Comparison of ENCODE assay signal across 8 mouse cellular contexts in the genomic region with DNA sequence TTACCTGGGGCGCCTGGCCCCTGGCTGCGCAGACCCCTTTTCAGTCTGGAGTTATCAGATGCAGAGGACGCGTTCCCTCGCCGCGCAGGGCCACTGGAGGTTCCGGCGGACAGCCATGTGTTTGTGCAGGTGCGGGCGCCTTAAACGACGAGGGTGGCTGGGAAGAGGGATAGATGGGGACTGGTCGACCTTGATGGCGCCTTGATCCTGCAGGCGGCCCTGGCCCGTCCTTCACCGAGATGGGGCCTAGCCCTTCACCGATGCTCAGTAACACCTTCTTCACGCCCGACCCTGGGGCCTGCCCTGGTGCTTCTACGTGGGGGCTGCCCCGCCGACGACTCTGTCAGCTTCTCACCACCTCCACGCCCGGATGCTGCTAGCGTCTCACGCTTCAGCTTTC. TPM values are rescaled to one million over a fixed set of nuclear protein-coding genes. Genes with fewer than 3 reads are reported as not detected.
DNase-seq lines count a peak whose midpoint lies in the region; ATAC-seq and TF ChIP-seq lines count a peak whose summit lies in the region.

No protein-coding gene starts in this region.

- H3K36me3 ChIP-seq in forebrain, embryonic 13.5 days (ENCODE audit: poor library complexity, severe bottlenecking): peaks cover 57% of the 10 kb centered on the region
- peaks cover 31% of the 10 kb centered on the region for H3K36me3 ChIP-seq in forebrain, embryonic 16.5 days (ENCODE audit: control insufficient read depth, insufficient read depth)
- peaks cover 46% of the 10 kb centered on the region for H3K36me3 ChIP-seq in stomach, embryonic 14.5 days (ENCODE audit: control insufficient read depth, insufficient read depth, low read length)
- H3K36me3 ChIP-seq in stomach, postnatal 0 days (ENCODE audit: control insufficient read depth, insufficient read depth, low read length): peaks cover 19% of the 10 kb centered on the region

- H3K4me3 ChIP-seq in forebrain, embryonic 13.5 days: no peak overlapping the region
- no peak overlapping the region for H3K4me3 ChIP-seq in forebrain, embryonic 16.5 days (replicated peaks; ENCODE audit: low read length)
- no peak overlapping the region for H3K4me3 ChIP-seq in stomach, embryonic 14.5 days (ENCODE audit: low read depth, low read length)
- H3K4me3 ChIP-seq in stomach, postnatal 0 days (ENCODE audit: low read depth, low read length): no peak overlapping the region
- H3K4me3 ChIP-seq in cerebellum, adult 2 months (replicated peaks; ENCODE audit: insufficient read depth, low read depth, low read length): no peak overlapping the region

- H3K4me1 ChIP-seq in forebrain, embryonic 13.5 days: peaks cover 26% of the 10 kb centered on the region
- peaks cover 12% of the 10 kb centered on the region for H3K4me1 ChIP-seq in forebrain, embryonic 16.5 days (replicated peaks; ENCODE audit: control insufficient read depth, insufficient read depth, low read length)
- H3K4me1 ChIP-seq in stomach, embryonic 14.5 days (ENCODE audit: control insufficient read depth, insufficient read depth, low read length): peaks cover 15% of the 10 kb centered on the region; the same call in 1 of the 2 replicates
- H3K4me1 ChIP-seq in stomach, postnatal 0 days (replicated peaks; ENCODE audit: control insufficient read depth, insufficient read depth): peaks cover 3% of the 10 kb centered on the region; the same call in 1 of the 2 replicates
- H3K4me1 ChIP-seq in cerebellum, adult 2 months (ENCODE audit: control insufficient read depth, insufficient read depth, low read length): peaks cover 10% of the 10 kb centered on the region

- H3K4me2 ChIP-seq in forebrain, embryonic 13.5 days: no peak overlapping the region
- H3K4me2 ChIP-seq in forebrain, embryonic 16.5 days (ENCODE audit: low read length): no peak overlapping the region
- 0 out of 2 replicates have a peak overlapping the region, but pooled peaks have one; percentile 7 for H3K4me2 ChIP-seq in stomach, embryonic 14.5 days (replicated peaks; ENCODE audit: low read depth, low read length)
- H3K4me2 ChIP-seq in stomach, postnatal 0 days (replicated peaks; ENCODE audit: low read depth): no peak overlapping the region

- H3K9me3 ChIP-seq in forebrain, embryonic 13.5 days (replicated peaks): no peaks in the 10 kb centered on the region
- no peaks in the 10 kb centered on the region for H3K9me3 ChIP-seq in forebrain, embryonic 16.5 days (ENCODE audit: control insufficient read depth, low read length)
- no peaks in the 10 kb centered on the region for H3K9me3 ChIP-seq in stomach, embryonic 14.5 days (ENCODE audit: control insufficient read depth, low read depth, low read length)
- no peaks in the 10 kb centered on the region for H3K9me3 ChIP-seq in stomach, postnatal 0 days (ENCODE audit: control insufficient read depth, low read length)

- TF ChIP-seq EP300 in stomach, postnatal 0 days (optimal IDR thresholded peaks at IDR 0.05): no peak

- no peak for ATAC-seq in forebrain, embryonic 13.5 days
- ATAC-seq in forebrain, embryonic 16.5 days: no peak
- no peak for ATAC-seq in stomach, embryonic 14.5 days (ENCODE audit: insufficient number of reproducible peaks, insufficient read depth, low FRiP score, low read depth)
- ATAC-seq in stomach, postnatal 0 days (ENCODE audit: low FRiP score, low TSS enrichment): no peak

- peak overlapping the region; percentile 51 for H3K9ac ChIP-seq in forebrain, embryonic 13.5 days
- no peak overlapping the region for H3K9ac ChIP-seq in forebrain, embryonic 16.5 days (replicated peaks; ENCODE audit: low read depth, low read length)
- H3K9ac ChIP-seq in stomach, embryonic 14.5 days (replicated peaks; ENCODE audit: low read depth, low read length): no peak overlapping the region
- no peak overlapping the region for H3K9ac ChIP-seq in stomach, postnatal 0 days (ENCODE audit: low read length)

- no peak for DNase-seq in stomach, postnatal 0 days (ENCODE audit: low spot score)
- DNase-seq in kidney, postnatal 4 days: peak; percentile 82 to 84
- no peak for DNase-seq in spleen, postnatal 10 days (ENCODE audit: low spot score in 2 of 2)
- DNase-seq in cerebellum, adult 2 months: no peak
- no peak for DNase-seq in lung, postnatal 25 days (ENCODE audit: low spot score)

- TF ChIP-seq CTCF in stomach, postnatal 0 days (IDR thresholded peaks at IDR 0.05; ENCODE audit: low read depth): no peak
- TF ChIP-seq CTCF in cerebellum, adult 2 months (IDR thresholded peaks at IDR 0.05; ENCODE audit: borderline replicate concordance, insufficient read depth, low read depth, low read length): no peak

- no peak overlapping the region for H3K27ac ChIP-seq in forebrain, embryonic 13.5 days
- no peak overlapping the region for H3K27ac ChIP-seq in forebrain, embryonic 16.5 days (ENCODE audit: low read length)
- no peak overlapping the region; the same call in 1 of the 2 replicates for H3K27ac ChIP-seq in stomach, embryonic 14.5 days (ENCODE audit: low read length)
- no peak overlapping the region for H3K27ac ChIP-seq in stomach, postnatal 0 days (replicated peaks)
- H3K27ac ChIP-seq in cerebellum, adult 2 months (ENCODE audit: insufficient read depth, low read length): no peak overlapping the region

- WGBS in forebrain, embryonic 13.5 days: 19% methylated on average over 29 of the region's 29 CpGs
- 22% methylated on average over 29 of the region's 29 CpGs for WGBS in forebrain, embryonic 16.5 days
- WGBS in stomach, embryonic 14.5 days: 10% methylated on average over 29 of the region's 29 CpGs
- 29% methylated on average over 29 of the region's 29 CpGs for WGBS in stomach, postnatal 0 days
- 38% methylated on average over 29 of the region's 29 CpGs for WGBS in cerebellum, adult 2 months

- peaks cover 4% of the 10 kb centered on the region; the same call in 1 of the 2 replicates for H3K27me3 ChIP-seq in forebrain, embryonic 13.5 days
- H3K27me3 ChIP-seq in forebrain, embryonic 16.5 days (replicated peaks; ENCODE audit: control insufficient read depth, insufficient read depth, low read length): no peaks in the 10 kb centered on the region
- H3K27me3 ChIP-seq in stomach, embryonic 14.5 days (ENCODE audit: control insufficient read depth, insufficient read depth, low read length): no peaks in the 10 kb centered on the region
- H3K27me3 ChIP-seq in stomach, postnatal 0 days (ENCODE audit: control insufficient read depth, insufficient read depth, low read length): no peaks in the 10 kb centered on the region
- H3K27me3 ChIP-seq in cerebellum, adult 2 months (ENCODE audit: control insufficient read depth, insufficient read depth, low read length): no peaks in the 10 kb centered on the region

- TF ChIP-seq POLR2A in cerebellum, adult 2 months (IDR thresholded peaks at IDR 0.05; ENCODE audit: borderline replicate concordance, insufficient read depth, low read length): no peak

RNA-seq across cellular contexts. Expression of a gene that starts 1.2 kb away (rescaled TPM):
- polyA plus RNA-seq in forebrain, embryonic 13.5 days (2015; fragmentation: Nextera tagmentation; extraction: Ambion mirVana): 4.1 and 5.6 TPM in 2 replicates
- polyA plus RNA-seq in forebrain, embryonic 16.5 days (2015; fragmentation: Nextera tagmentation; extraction: Ambion mirVana): 2.6 and 3.3 TPM in 2 replicates
- 4.9 and 5.3 TPM in 2 replicates for polyA plus RNA-seq in stomach, embryonic 14.5 days (2014; fragmentation: Nextera tagmentation; extraction: Ambion mirVana)
- polyA plus RNA-seq in stomach, postnatal 0 days (2015; fragmentation: Nextera tagmentation; extraction: Ambion mirVana): 1.1 and 1.7 TPM in 2 replicates
- 32.6 and 39.8 TPM in 2 replicates for polyA plus RNA-seq in cerebellum, adult 2 months (2012; rRNA removed)

RNA-seq across cellular contexts. Expression of a gene that starts 3.7 kb away (rescaled TPM):
- 63.8 and 72.7 TPM in 2 replicates for polyA plus RNA-seq in forebrain, embryonic 13.5 days (2015; fragmentation: Nextera tagmentation; extraction: Ambion mirVana)
- 65.8 and 69.8 TPM in 2 replicates for polyA plus RNA-seq in forebrain, embryonic 16.5 days (2015; fragmentation: Nextera tagmentation; extraction: Ambion mirVana)
- polyA plus RNA-seq in stomach, embryonic 14.5 days (2014; fragmentation: Nextera tagmentation; extraction: Ambion mirVana): 57.1 and 61.9 TPM in 2 replicates
- polyA plus RNA-seq in stomach, postnatal 0 days (2015; fragmentation: Nextera tagmentation; extraction: Ambion mirVana): 33.8 and 35.6 TPM in 2 replicates
- polyA plus RNA-seq in cerebellum, adult 2 months (2012; rRNA removed): 43.8 and 47.0 TPM in 2 replicates

RNA-seq across cellular contexts. Expression of a gene that starts 9.9 kb away (rescaled TPM):
- polyA plus RNA-seq in forebrain, embryonic 13.5 days (2015; fragmentation: Nextera tagmentation; extraction: Ambion mirVana): 272 and 274 TPM in 2 replicates
- polyA plus RNA-seq in forebrain, embryonic 16.5 days (2015; fragmentation: Nextera tagmentation; extraction: Ambion mirVana): 417 and 424 TPM in 2 replicates
- 82.9 and 87.4 TPM in 2 replicates for polyA plus RNA-seq in stomach, embryonic 14.5 days (2014; fragmentation: Nextera tagmentation; extraction: Ambion mirVana)
- polyA plus RNA-seq in stomach, postnatal 0 days (2015; fragmentation: Nextera tagmentation; extraction: Ambion mirVana): 43.9 and 53.1 TPM in 2 replicates
- 21.8 and 24.1 TPM in 2 replicates for polyA plus RNA-seq in cerebellum, adult 2 months (2012; rRNA removed)

RNA-seq across cellular contexts. Expression of a gene that starts 10.5 kb away (rescaled TPM):
- polyA plus RNA-seq in forebrain, embryonic 13.5 days (2015; fragmentation: Nextera tagmentation; extraction: Ambion mirVana): 0.93 and 1.1 TPM in 2 replicates
- polyA plus RNA-seq in forebrain, embryonic 16.5 days (2015; fragmentation: Nextera tagmentation; extraction: Ambion mirVana): 0.98 and 1.3 TPM in 2 replicates
- 2.4 and 2.7 TPM in 2 replicates for polyA plus RNA-seq in stomach, embryonic 14.5 days (2014; fragmentation: Nextera tagmentation; extraction: Ambion mirVana)
- 0.42 and 0.56 TPM in 2 replicates for polyA plus RNA-seq in stomach, postnatal 0 days (2015; fragmentation: Nextera tagmentation; extraction: Ambion mirVana)
- polyA plus RNA-seq in cerebellum, adult 2 months (2012; rRNA removed): 8.6 and 9.4 TPM in 2 replicates

RNA-seq across cellular contexts. Expression of a gene that starts 10.7 kb away (rescaled TPM):
- 24.6 and 28.6 TPM in 2 replicates for polyA plus RNA-seq in forebrain, embryonic 13.5 days (2015; fragmentation: Nextera tagmentation; extraction: Ambion mirVana)
- 24.3 and 28.9 TPM in 2 replicates for polyA plus RNA-seq in forebrain, embryonic 16.5 days (2015; fragmentation: Nextera tagmentation; extraction: Ambion mirVana)
- polyA plus RNA-seq in stomach, embryonic 14.5 days (2014; fragmentation: Nextera tagmentation; extraction: Ambion mirVana): 22.0 and 26.0 TPM in 2 replicates
- polyA plus RNA-seq in stomach, postnatal 0 days (2015; fragmentation: Nextera tagmentation; extraction: Ambion mirVana): 15.7 and 19.8 TPM in 2 replicates
- polyA plus RNA-seq in cerebellum, adult 2 months (2012; rRNA removed): 85.2 and 86.7 TPM in 2 replicates

Comparison
In these comparisons a context has a peak if more than half of its experiments do, and no peak if none do; other contexts are left out.
1. DNase-seq: peak in kidney, postnatal 4 days (2 of 2); none in stomach, postnatal 0 days (single experiment), spleen, postnatal 10 days (0 of 2), cerebellum, adult 2 months (0 of 2) and lung, postnatal 25 days (single experiment).